Mouse (Mus musculus) intestine, postnatal 0 days (tissue): ENCODE measurements around the gene Dhx40. TPM values are rescaled to one million over a fixed set of nuclear protein-coding genes. Genes with fewer than 3 reads are reported as not detected.
"Not testable (repeated sequence)": the region's sequence is repeated elsewhere in the genome, so short reads cannot be mapped to it uniquely, and the experiment has no call there.

Experiments
- ATAC-seq: fragments of 200-750 bp; cut with Nextera tagmentation; 2 replicates; pipeline ENCODE4 v1.8.0; 2017; ENCODE audit warnings: mild to moderate bottlenecking, moderate TSS enrichment, moderate library complexity
- H3K27ac ChIP-seq: fragments of 300-500 bp; sonication (generic); 2 replicates; pipeline ENCODE4 v1.5.1; 2014; ENCODE audit warnings: mild to moderate bottlenecking, low read depth, low read length, moderate library complexity
- H3K27me3 ChIP-seq: fragments of 300-500 bp; sonication (generic); replicated peaks from 2 replicates; pipeline ENCODE4 v1.6.1; 2014; ENCODE audit warnings: low read length, mixed read lengths; ENCODE audit not compliant: control insufficient read depth, insufficient read depth
- H3K36me3 ChIP-seq: fragments of 300-500 bp; sonication (generic); 2 replicates; pipeline ENCODE4 v1.6.1; 2014; ENCODE audit warnings: mild to moderate bottlenecking, moderate library complexity; ENCODE audit not compliant: control insufficient read depth, insufficient read depth
- H3K4me1 ChIP-seq: fragments of 300-500 bp; sonication (generic); replicated peaks from 2 replicates; pipeline ENCODE4 v1.6.1; 2014; ENCODE audit warnings: antibody characterized with exemption, low read length, mixed read lengths; ENCODE audit not compliant: control insufficient read depth, insufficient read depth
- H3K4me2 ChIP-seq: fragments of 300-500 bp; sonication (generic); replicated peaks from 2 replicates; pipeline ENCODE4 v1.6.1; 2014; ENCODE audit warnings: low read depth, mild to moderate bottlenecking, moderate library complexity
- H3K4me3 ChIP-seq: fragments of 300-500 bp; sonication (generic); 2 replicates; pipeline ENCODE4 v1.5.1; 2014; ENCODE audit warnings: low read depth, low read length
- H3K9ac ChIP-seq: fragments of 300-500 bp; sonication (generic); 2 replicates; pipeline ENCODE4 v1.6.1; 2014; ENCODE audit warnings: mild to moderate bottlenecking, low read depth, low read length
- H3K9me3 ChIP-seq: fragments of 300-500 bp; sonication (generic); 2 replicates; pipeline ENCODE4 v1.6.1; 2016; ENCODE audit warnings: mixed run types; ENCODE audit not compliant: control insufficient read depth
- CTCF ChIP-seq: sonication (generic); IDR thresholded peaks from 2 replicates; pipeline ENCODE4 v1.5.1; 2016; ENCODE audit warnings: low read depth, mild to moderate bottlenecking, control low read depth, antibody characterized with exemption, moderate library complexity
- WGBS: fragments of 180-500 bp; shearing (Covaris S2); extraction: QIAGEN DNeasy Blood & Tissue Kit; methylation state at CpG from one replicate; pipeline ENCODE4 v1.1.7; 2014; 5-methylcytosine and 5-hydroxymethylcytosine counted together
- polyA plus RNA-seq: library from polyadenylated mRNA; unstranded; fragments of >200 nt; fragmentation: Nextera tagmentation; extraction: Ambion mirVana; gene quantifications from 2 replicates; pipeline ENCODE4 v1.2.1, GENCODE M21; 2015

Gene Dhx40
- polyA plus RNA-seq, 1 experiment from 2014 or later = 8.4 TPM

DNA sequence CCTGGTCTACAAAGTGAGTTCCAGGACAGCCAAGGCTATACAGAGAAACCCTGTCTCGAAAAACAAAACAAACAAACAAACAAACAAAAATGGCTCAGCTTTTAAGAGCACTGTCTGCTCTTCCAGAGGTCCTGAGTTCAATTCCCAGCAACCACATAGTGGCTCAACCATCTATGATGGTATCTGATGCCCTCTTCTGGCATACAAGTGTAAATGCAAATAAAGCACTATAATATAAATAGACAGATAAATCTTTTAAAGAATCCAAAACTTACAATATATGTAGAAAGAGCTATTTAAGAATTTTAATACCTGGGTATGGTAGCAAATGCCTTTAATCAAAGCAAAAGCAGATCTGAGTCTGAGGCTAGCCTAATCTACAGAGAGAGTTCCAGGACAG is 69.2 kb downstream of the Dhx40 start:
- TF ChIP-seq CTCF = peak; percentile 22; the same call in 1 of the 2 replicates
- WGBS = 90% methylated on average over 1 of the region's 1 CpGs
- not testable (repeated sequence) for H3K27ac ChIP-seq, H3K4me1 ChIP-seq, H3K4me3 ChIP-seq, H3K27me3 ChIP-seq, H3K4me2 ChIP-seq, H3K9ac ChIP-seq, H3K9me3 ChIP-seq, ATAC-seq
- H3K36me3 ChIP-seq = peaks cover 10% of the 10 kb centered on the region; the same call in 1 of the 2 replicates

DNA sequence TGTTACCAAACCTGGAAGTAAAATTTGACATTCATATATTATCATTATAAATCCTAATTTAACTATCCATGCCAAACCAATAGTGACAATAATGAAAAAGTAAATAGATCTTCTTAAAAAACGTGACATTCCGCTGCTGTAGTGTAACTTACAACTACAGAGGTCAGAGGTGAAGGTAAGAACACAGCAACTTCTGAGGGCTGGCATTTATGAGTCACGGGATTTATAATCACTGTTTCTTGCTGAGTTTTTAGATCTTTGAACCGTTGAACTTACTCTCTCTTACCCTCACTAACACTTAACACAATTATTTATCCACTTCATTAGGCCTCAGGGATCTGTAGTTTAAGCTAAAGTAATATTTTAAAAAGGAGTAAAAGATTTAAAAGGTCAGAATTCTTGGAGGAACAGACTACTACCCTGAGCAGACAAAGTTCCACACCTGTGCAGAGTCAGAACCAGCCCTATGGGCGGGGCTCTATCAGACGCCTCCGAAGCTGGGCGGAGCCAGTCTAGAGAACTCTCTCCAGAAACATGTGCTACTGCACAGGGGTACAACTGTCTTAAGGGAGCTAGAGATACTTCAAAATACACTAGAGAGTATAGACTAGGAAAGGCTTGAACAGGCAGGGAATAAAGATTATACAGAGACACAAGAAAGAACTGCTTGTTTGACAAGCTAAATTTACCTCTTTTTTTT is 70.1 kb downstream of the Dhx40 start:
- 33% methylated on average over 8 of the region's 8 CpGs for WGBS
- no peak for TF ChIP-seq CTCF
- Histone ChIP-seq H3K9ac (no peak overlapping the region), H3K36me3 (peaks cover 15% of the 10 kb centered on the region; the same call in 1 of the 2 replicates), H3K4me2 (no peak overlapping the region), H3K4me1 (no peaks in the 10 kb centered on the region), H3K27ac (0 out of 2 replicates have a peak overlapping the region, but pooled peaks have one; percentile 41), H3K9me3 (no peaks in the 10 kb centered on the region), H3K4me3 (no peak overlapping the region), H3K27me3 (no peaks in the 10 kb centered on the region)
- peak; percentile 51 for ATAC-seq

DNA sequence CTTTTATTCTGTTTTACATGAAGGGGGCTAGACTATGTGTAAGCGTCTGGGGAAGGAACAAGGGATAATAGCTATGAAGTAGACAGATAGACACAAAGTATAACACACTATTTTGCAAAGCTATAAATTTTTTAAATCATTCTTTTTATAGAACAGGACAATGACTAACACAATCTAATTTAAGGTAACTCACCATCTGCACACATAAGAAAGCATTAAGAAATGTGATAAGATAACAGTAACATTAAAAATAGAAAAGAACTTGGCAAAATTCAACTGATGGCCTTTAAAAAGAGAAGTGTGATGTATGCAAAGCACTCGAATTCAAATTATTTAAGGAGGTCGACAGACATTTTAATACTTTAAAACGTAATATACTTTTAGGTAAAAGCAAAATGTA is 72.6 kb downstream of the Dhx40 start:
- Histone ChIP-seq H3K4me2 (no peak overlapping the region), H3K27me3 (no peaks in the 10 kb centered on the region), H3K27ac (no peak overlapping the region), H3K4me1 (no peaks in the 10 kb centered on the region), H3K4me3 (no peak overlapping the region), H3K9ac (no peak overlapping the region), H3K36me3 (peaks cover 32% of the 10 kb centered on the region), H3K9me3 (no peaks in the 10 kb centered on the region)
- WGBS = 90% methylated on average over 4 of the region's 4 CpGs
- TF ChIP-seq CTCF = no peak
- ATAC-seq = no peak

DNA sequence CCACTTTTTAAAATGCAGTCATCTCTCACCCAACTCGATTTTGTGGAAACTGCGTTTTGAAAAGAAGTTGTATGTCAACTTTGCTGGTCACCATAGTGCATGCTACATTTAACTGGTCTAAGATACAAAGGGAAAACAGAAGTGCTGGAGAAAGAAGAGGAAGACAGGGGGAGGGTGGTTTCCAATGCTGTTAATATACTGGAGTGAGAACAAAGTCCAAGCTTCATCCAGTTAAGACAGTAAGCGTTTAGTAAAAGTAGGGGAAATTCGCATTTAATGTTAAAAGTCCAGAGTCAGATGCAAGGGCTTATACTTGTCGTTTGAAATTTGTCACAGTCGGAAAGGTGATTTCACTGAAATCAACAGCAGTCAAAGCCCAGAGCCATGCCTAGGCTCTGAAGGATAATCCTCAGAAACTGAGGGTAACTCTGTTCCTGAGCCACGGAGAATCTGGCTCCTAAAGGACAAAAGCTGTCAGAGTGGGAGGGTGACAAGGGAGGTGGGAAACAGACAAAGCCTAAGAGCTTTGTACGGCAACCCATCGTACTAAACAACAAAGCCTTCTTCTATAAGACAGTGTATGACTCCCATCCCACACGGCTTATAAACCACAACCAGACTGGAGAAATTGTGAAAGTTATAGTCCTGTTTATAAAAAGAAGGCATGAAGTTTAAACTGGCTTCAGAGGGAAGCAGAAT is 73.2 kb downstream of the Dhx40 start:
- no peaks in the 10 kb centered on the region for H3K4me1 ChIP-seq
- peak overlapping the region; percentile 24 for H3K27ac ChIP-seq
- H3K27me3 ChIP-seq = no peaks in the 10 kb centered on the region
- no peak for ATAC-seq
- no peak overlapping the region for H3K9ac ChIP-seq
- no peak for TF ChIP-seq CTCF
- no peaks in the 10 kb centered on the region for H3K9me3 ChIP-seq
- 55% methylated on average over 10 of the region's 10 CpGs for WGBS
- peak overlapping the region; percentile 11; the same call in 1 of the 2 replicates for H3K4me2 ChIP-seq
- H3K4me3 ChIP-seq = no peak overlapping the region
- peaks cover 35% of the 10 kb centered on the region for H3K36me3 ChIP-seq

DNA sequence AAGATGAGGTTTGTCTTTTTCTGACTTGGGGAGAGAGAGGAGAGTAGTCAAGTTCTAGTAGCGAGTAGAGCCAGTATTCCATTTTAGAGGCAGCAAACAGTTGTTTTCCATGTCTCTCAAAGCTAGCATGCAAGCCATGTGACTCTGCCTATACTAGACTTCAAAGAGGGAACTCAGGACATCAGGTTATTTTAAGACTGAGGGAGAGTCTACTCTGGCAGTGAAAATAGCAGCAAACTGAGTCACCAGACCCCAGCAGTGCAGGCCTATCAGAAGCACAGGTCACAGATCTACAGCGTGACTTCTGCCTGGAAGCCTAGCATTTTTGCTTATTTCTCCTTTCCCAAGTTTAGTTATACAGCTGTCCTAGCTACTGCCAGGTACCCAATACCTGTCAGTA is 76.1 kb downstream of the Dhx40 start:
- Histone ChIP-seq H3K27ac (no peak overlapping the region), H3K27me3 (no peaks in the 10 kb centered on the region), H3K36me3 (peaks cover 54% of the 10 kb centered on the region), H3K4me2 (no peak overlapping the region), H3K4me1 (no peaks in the 10 kb centered on the region), H3K4me3 (no peak overlapping the region), H3K9me3 (no peaks in the 10 kb centered on the region), H3K9ac (no peak overlapping the region)
- ATAC-seq = no peak
- no peak for TF ChIP-seq CTCF
- 79% methylated on average over 2 of the region's 2 CpGs for WGBS

DNA sequence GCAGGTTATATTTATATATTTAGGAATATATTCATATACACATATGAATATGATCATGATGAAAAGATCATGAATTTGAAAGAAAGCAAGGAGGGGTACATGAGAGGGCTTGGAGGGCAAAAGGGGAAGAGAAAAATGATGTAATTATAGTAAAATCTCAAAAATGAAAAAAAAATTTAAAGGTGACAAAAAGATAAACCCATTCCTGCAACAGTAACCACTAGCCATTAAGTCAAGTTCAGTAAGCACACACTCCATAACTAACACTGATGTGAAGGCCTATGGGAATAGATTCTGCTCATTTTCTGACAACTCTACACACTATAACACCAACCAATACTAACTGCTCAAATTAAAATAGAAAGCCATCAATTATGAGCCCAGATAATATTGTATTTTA is 81.9 kb downstream of the Dhx40 start:
- no peak for TF ChIP-seq CTCF
- Histone ChIP-seq H3K9me3 (no peaks in the 10 kb centered on the region), H3K4me3 (no peak overlapping the region), H3K27me3 (no peaks in the 10 kb centered on the region), H3K4me1 (no peaks in the 10 kb centered on the region), H3K36me3 (peaks cover 60% of the 10 kb centered on the region), H3K4me2 (no peak overlapping the region), H3K9ac (no peak overlapping the region), H3K27ac (no peak overlapping the region)
- ATAC-seq = no peak
